Mouse (Mus musculus) olfactory bulb, adult 2 months (tissue): ENCODE data around the gene Olfr1472.

Source experiments
- CTCF ChIP-seq: fragments of 200-500 bp; IDR thresholded peaks from 2 replicates; pipeline ENCODE4 v1.5.1; 2012; ENCODE audit warnings: low read depth, mild to moderate bottlenecking, low read length, moderate library complexity; ENCODE audit not compliant: insufficient read depth
- POLR2A ChIP-seq: fragments of 200-500 bp; IDR thresholded peaks from 2 replicates; pipeline ENCODE4 v1.6.1; 2012; ENCODE audit warnings: mild to moderate bottlenecking, low read depth, low read length, moderate library complexity; ENCODE audit not compliant: insufficient read depth

- TF ChIP-seq POLR2A (no peak), CTCF (no peak)
Observed at GRCm38 (mm10) chr19:13480096-13480495, 24.2 kb upstream of the Olfr1472 start, which contains the start of gene Olfr1475.
